Mouse (Mus musculus) neural tube, embryonic 12.5 days (tissue): ENCODE results near the gene Wwp2. TPM values are rescaled to one million over a fixed set of nuclear protein-coding genes. Genes with fewer than 3 reads are reported as not detected.

Experiments
- ATAC-seq: fragments of 200-750 bp; cut with Nextera tagmentation; 2 replicates; pipeline ENCODE4 v1.8.0; 2017; ENCODE audit warnings: low read depth, mild to moderate bottlenecking, moderate TSS enrichment, moderate library complexity; ENCODE audit not compliant: low FRiP score
- H3K27ac ChIP-seq: fragments of 300-500 bp; sonication (generic); 2 replicates; pipeline ENCODE4 v1.5.1; 2016
- H3K27me3 ChIP-seq: fragments of 300-500 bp; sonication (generic); replicated peaks from 2 replicates; pipeline ENCODE4 v1.6.1; 2016; ENCODE audit warnings: mild to moderate bottlenecking
- H3K36me3 ChIP-seq: fragments of 300-500 bp; sonication (generic); 2 replicates; pipeline ENCODE4 v1.6.1; 2016; ENCODE audit warnings: mild to moderate bottlenecking
- H3K4me1 ChIP-seq: fragments of 300-500 bp; sonication (generic); 2 replicates; pipeline ENCODE4 v1.6.1; 2016
- H3K4me2 ChIP-seq: fragments of 300-500 bp; sonication (generic); replicated peaks from 2 replicates; pipeline ENCODE4 v1.6.1; 2016; ENCODE audit warnings: mild to moderate bottlenecking
- H3K4me3 ChIP-seq: fragments of 300-500 bp; sonication (generic); 2 replicates; pipeline ENCODE4 v1.5.1; 2016
- H3K9ac ChIP-seq: fragments of 300-500 bp; sonication (generic); 2 replicates; pipeline ENCODE4 v1.6.1; 2016; ENCODE audit warnings: mild to moderate bottlenecking
- H3K9me3 ChIP-seq: fragments of 300-500 bp; sonication (generic); 2 replicates; pipeline ENCODE4 v1.6.1; 2016; ENCODE audit warnings: mild to moderate bottlenecking
- WGBS: fragments of 180-500 bp; shearing (Covaris S2); methylation state at CpG from one replicate; pipeline ENCODE4 v1.1.7; 2016; 5-methylcytosine and 5-hydroxymethylcytosine counted together
- polyA plus RNA-seq: library from polyadenylated mRNA; unstranded; fragments of >200 nt; fragmentation: Nextera tagmentation; extraction: Ambion mirVana; gene quantifications from 2 replicates; pipeline ENCODE4 v1.2.1, GENCODE M21; 2016

Gene Wwp2
- polyA plus RNA-seq, 1 experiment from 2014 or later, result 74.2 TPM

DNA sequence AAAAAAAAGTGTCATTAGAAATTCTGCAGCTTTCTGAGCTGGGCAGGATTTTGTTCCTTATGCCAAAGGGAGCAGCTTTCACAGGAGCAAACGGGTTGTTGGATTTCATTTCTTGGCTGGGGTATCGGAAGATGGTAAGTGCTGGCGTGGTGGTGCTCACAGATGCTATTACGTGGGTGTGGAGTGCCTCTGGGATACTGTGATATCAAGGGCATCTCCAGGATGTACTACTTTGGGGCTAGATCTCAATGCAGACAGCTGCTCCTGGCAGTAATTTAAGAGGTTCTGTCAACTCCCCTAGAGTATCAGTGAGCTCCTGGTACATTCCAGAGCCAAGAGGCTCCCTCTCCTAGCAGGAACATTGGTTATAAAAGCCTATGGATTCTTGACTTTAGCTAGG, 110.0 kb downstream of the Wwp2 start:
- no peak for ATAC-seq
- Histone ChIP-seq H3K9ac (no peak overlapping the region), H3K36me3 (peaks cover 42% of the 10 kb centered on the region), H3K4me1 (peaks cover 6% of the 10 kb centered on the region; the same call in 1 of the 2 replicates), H3K4me2 (no peak overlapping the region), H3K9me3 (no peaks in the 10 kb centered on the region), H3K27me3 (no peaks in the 10 kb centered on the region), H3K4me3 (no peak overlapping the region), H3K27ac (no peak overlapping the region)
- WGBS, result 92% methylated on average over 4 of the region's 4 CpGs

DNA sequence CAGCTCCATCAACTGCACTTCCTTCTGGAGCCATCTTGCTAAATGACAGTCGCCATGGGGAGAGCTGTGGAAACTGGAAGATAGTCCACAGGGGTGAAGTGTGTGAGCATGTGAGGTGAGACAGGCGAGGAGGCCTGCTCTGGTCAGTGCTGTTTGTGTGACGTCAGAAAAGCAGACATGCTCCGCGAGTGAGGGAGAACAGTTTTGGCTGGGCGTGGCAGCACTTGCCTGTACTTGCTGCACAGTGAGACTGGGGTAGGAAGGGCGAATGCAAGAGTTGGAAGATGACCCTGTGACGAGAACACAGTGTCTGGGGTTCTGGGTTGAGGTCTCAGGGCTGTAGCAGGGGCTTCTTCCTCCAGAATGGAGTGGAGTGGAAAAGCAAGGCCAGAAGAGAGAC, 110.7 kb downstream of the Wwp2 start:
- H3K4me1 ChIP-seq, result peaks cover 6% of the 10 kb centered on the region; the same call in 1 of the 2 replicates
- H3K36me3 ChIP-seq, result peaks cover 40% of the 10 kb centered on the region
- no peaks in the 10 kb centered on the region for H3K27me3 ChIP-seq
- peak overlapping the region; percentile 9; the same call in 1 of the 2 replicates for H3K4me2 ChIP-seq
- WGBS, result 89% methylated on average over 8 of the region's 8 CpGs
- H3K9me3 ChIP-seq, result no peaks in the 10 kb centered on the region
- no peak for ATAC-seq
- H3K27ac ChIP-seq, result no peak overlapping the region
- H3K4me3 ChIP-seq, result no peak overlapping the region
- H3K9ac ChIP-seq, result peak overlapping the region; percentile 13; the same call in 1 of the 2 replicates

DNA sequence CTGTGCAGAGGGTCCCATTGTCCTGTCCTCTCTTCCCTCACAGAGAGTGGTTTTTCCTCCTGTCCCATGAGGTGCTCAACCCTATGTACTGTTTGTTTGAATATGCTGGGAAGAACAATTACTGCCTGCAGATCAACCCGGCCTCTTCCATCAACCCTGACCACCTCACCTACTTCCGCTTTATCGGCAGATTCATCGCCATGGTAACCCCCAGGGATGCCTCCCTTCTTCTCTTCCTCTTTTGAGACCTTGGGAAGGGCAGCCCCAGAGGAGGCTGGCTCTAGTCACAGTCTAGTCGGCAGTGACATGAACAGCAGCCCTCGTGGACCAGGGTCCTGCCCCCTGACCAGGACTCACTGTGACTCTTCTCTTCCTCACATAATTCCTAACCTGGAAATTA, 116.1 kb downstream of the Wwp2 start:
- Histone ChIP-seq H3K4me2 (no peak overlapping the region), H3K9me3 (no peaks in the 10 kb centered on the region), H3K4me3 (no peak overlapping the region), H3K27me3 (no peaks in the 10 kb centered on the region), H3K4me1 (peaks cover 9% of the 10 kb centered on the region; the same call in 1 of the 2 replicates), H3K36me3 (peaks cover 53% of the 10 kb centered on the region), H3K9ac (no peak overlapping the region), H3K27ac (no peak overlapping the region)
- no peak for ATAC-seq
- WGBS, result 46% methylated on average over 6 of the region's 6 CpGs

DNA sequence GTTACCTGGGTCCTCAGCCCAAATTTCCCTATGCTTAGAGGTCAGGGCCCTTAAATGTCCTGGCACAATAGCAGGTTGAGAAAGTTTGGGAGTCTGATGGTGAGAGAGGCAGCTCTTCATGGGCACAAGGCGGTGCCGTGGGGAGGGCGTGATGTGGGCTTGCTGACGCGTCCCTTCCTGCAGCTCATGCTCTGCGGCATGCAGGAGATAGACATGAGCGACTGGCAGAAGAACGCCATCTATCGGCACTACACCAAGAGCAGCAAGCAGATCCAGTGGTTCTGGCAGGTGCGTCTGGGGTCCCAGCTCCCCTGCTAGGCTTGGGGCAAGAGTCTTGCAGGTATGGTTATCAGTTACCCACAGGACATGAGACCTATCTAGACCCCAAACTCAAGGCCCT, 119.1 kb downstream of the Wwp2 start:
- H3K27me3 ChIP-seq, result no peaks in the 10 kb centered on the region
- peaks cover 45% of the 10 kb centered on the region for H3K36me3 ChIP-seq
- no peak overlapping the region for H3K27ac ChIP-seq
- no peak overlapping the region for H3K4me2 ChIP-seq
- WGBS, result 91% methylated on average over 10 of the region's 10 CpGs
- H3K4me1 ChIP-seq, result peaks cover 9% of the 10 kb centered on the region; the same call in 1 of the 2 replicates
- no peak for ATAC-seq
- H3K9me3 ChIP-seq, result no peaks in the 10 kb centered on the region
- H3K9ac ChIP-seq, result no peak overlapping the region
- H3K4me3 ChIP-seq, result no peak overlapping the region

DNA sequence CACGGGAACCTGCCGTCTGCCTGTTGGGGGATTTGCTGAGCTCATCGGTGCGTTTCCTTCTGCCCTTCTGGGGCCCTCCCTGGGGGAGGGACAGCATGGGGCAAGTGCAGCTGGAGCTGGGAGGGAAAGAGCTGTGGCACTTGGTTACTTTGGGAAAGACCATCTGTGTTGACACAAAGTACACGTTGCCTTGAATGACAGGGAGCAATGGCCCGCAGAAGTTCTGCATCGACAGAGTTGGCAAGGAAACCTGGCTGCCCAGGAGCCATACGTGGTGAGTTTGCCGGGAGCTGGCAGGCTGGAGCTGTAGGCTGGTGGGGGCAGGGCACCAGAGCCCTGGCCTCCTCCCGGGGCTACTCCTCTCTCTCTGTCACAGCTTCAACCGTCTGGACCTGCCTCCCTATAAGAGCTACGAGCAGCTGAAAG, 120.4 kb downstream of the Wwp2 start:
- H3K4me2 ChIP-seq, result no peak overlapping the region
- no peak for ATAC-seq
- H3K9ac ChIP-seq, result peak overlapping the region; percentile 17; the same call in 1 of the 2 replicates
- no peak overlapping the region for H3K27ac ChIP-seq
- no peak overlapping the region for H3K4me3 ChIP-seq
- H3K27me3 ChIP-seq, result no peaks in the 10 kb centered on the region
- peaks cover 9% of the 10 kb centered on the region; the same call in 1 of the 2 replicates for H3K4me1 ChIP-seq
- WGBS, result 55% methylated on average over 12 of the region's 12 CpGs
- peaks cover 35% of the 10 kb centered on the region for H3K36me3 ChIP-seq
- no peaks in the 10 kb centered on the region for H3K9me3 ChIP-seq

DNA sequence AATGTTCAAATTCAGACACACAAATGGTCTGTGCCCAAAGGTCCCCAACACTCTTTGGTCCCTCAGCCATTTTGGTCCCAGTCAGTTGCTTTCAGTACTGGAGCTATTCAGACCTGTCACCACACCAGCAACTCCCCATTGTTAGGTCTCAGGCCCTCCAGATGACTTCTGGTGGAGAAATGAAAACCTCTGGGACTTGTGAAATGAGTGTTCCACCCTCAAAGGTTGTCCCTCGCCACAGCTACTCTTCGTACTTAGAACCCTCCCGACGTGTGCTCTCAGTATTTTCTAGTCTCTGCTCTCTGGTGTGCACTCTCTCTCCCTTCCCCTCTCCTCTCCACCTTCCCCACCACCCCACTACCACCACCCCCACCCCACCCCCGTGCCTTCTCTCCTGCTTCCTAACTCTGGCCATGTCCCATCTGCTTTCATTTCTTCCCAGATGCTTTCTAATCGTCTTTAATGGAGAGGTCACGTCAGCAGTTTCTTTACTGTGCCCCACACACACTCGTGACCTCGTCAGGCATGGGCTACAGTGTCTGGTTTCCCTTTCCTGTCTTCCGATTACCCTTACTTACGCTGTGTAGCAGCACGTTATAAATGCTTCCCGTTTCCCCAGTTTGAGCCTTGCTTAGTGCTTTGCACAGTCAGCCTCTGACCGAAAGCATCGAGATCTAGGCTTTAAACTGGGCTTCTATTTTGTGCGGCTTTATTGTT, 124.8 kb downstream of the Wwp2 start:
- Histone ChIP-seq H3K9me3 (no peaks in the 10 kb centered on the region), H3K27me3 (no peaks in the 10 kb centered on the region), H3K27ac (no peak overlapping the region), H3K9ac (no peak overlapping the region), H3K36me3 (peaks cover 16% of the 10 kb centered on the region), H3K4me3 (no peak overlapping the region), H3K4me2 (no peak overlapping the region), H3K4me1 (peaks cover 9% of the 10 kb centered on the region; the same call in 1 of the 2 replicates)
- 63% methylated on average over 16 of the region's 16 CpGs for WGBS
- ATAC-seq, result no peak

DNA sequence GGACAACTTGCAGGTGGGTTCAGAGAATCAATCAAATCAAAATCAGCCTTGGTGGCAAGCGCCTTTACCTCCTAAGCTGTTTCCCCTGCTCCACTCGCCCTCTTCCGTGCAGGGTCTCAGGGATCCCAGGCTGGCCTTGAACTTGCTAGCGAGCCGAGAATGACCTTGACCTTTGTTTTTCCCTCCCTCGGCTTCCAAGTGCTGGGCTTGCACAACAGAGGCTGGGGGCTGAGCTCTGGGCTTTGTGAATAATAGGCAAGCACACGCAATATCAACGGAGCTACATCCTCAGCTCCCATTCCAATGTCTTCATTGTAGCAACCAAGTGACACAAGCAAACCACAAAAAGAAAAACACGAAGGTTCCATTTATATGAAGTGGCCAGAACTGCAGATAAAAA, 126.0 kb downstream of the Wwp2 start:
- Histone ChIP-seq H3K4me3 (no peak overlapping the region), H3K27ac (no peak overlapping the region), H3K4me1 (no peaks in the 10 kb centered on the region), H3K36me3 (peaks cover 7% of the 10 kb centered on the region), H3K27me3 (no peaks in the 10 kb centered on the region), H3K4me2 (no peak overlapping the region), H3K9ac (no peak overlapping the region), H3K9me3 (no peaks in the 10 kb centered on the region)
- WGBS, result 84% methylated on average over 9 of the region's 9 CpGs
- ATAC-seq, result no peak

DNA sequence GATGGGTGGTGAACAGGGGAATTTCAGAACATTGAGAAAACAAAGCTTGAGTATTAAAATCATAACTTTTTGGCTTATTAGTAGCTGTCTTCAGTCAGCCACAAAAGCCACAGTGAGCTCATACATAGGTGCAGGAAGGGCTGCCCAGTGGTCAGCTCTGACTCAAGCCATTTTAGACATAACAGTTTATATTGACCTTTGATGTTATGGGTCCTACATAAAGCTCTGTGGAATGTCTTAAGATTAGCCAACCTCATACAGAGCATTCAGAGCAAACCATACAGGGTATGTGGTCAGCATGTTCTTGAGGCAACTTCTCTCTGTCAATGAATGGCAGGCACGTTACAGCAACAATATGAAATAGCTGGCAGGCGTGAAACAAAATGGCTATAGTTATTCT, 134.9 kb downstream of the Wwp2 start:
- H3K4me1 ChIP-seq, result no peaks in the 10 kb centered on the region
- ATAC-seq, result no peak
- H3K27me3 ChIP-seq, result no peaks in the 10 kb centered on the region
- 83% methylated on average over 2 of the region's 2 CpGs for WGBS
- no peaks in the 10 kb centered on the region for H3K9me3 ChIP-seq
- no peaks in the 10 kb centered on the region for H3K36me3 ChIP-seq
- H3K9ac ChIP-seq, result no peak overlapping the region
- H3K4me3 ChIP-seq, result no peak overlapping the region
- no peak overlapping the region for H3K27ac ChIP-seq
- H3K4me2 ChIP-seq, result no peak overlapping the region

DNA sequence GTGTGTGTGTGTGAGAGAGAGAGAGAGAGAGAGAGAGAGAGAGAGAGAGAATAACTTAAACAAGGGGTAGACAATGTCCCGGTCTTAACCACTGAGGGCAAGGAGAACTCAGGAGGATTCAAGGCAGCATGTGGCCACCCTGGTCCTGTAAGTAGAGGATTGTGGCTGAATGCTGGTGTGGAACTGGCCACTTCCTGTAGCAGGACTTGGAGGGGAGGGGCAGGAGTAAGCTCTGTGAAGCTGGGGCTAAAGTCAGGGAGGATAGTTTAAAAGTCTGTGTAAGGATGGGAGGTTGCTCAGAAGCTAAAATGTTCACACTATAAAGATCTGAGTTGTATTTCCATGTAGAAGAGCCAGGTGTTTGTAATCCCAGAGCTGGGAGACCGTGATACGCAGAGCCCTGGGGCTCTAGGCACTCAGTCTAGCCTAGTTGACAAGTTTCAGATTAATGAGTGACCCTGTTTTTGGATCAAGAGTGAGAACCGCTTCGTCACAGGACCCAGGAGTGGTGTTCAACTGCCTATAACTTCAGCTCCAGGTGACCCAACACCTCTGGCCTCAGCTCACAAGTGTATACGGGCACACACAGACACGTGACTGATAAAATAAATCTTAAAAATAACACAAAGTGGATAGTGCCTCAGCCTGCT, 135.4 kb downstream of the Wwp2 start:
- WGBS, result 82% methylated on average over 7 of the region's 7 CpGs
- Histone ChIP-seq H3K27ac (no peak overlapping the region), H3K36me3 (no peaks in the 10 kb centered on the region), H3K4me1 (no peaks in the 10 kb centered on the region), H3K9me3 (no peaks in the 10 kb centered on the region), H3K9ac (no peak overlapping the region), H3K27me3 (no peaks in the 10 kb centered on the region), H3K4me2 (no peak overlapping the region), H3K4me3 (no peak overlapping the region)
- no peak for ATAC-seq

DNA sequence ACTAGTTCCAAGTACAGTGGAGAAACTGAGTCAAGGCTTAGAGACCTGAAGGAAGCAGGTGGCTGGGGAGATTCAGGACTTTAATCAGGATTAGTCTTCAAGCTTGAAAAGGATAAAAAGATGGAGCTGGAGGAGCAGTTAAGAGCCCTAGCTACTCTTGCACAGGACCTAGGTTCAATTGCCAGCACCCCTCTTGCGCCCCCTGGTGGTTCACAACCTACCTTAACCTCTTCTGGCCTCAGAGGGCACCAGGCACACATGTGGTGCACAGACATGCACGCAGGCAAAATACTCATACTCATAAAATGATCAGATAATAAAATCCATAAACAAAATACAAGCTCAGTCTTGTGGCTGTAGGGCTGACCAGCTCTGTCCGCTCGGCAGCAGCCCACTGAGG, 136.3 kb downstream of the Wwp2 start:
- no peak overlapping the region for H3K4me3 ChIP-seq
- H3K9ac ChIP-seq, result no peak overlapping the region
- no peak overlapping the region for H3K4me2 ChIP-seq
- 57% methylated on average over 4 of the region's 4 CpGs for WGBS
- H3K27me3 ChIP-seq, result no peaks in the 10 kb centered on the region
- H3K4me1 ChIP-seq, result no peaks in the 10 kb centered on the region
- no peak for ATAC-seq
- H3K9me3 ChIP-seq, result no peaks in the 10 kb centered on the region
- no peak overlapping the region for H3K27ac ChIP-seq
- peaks cover under 1% of the 10 kb centered on the region; the same call in 1 of the 2 replicates for H3K36me3 ChIP-seq

DNA sequence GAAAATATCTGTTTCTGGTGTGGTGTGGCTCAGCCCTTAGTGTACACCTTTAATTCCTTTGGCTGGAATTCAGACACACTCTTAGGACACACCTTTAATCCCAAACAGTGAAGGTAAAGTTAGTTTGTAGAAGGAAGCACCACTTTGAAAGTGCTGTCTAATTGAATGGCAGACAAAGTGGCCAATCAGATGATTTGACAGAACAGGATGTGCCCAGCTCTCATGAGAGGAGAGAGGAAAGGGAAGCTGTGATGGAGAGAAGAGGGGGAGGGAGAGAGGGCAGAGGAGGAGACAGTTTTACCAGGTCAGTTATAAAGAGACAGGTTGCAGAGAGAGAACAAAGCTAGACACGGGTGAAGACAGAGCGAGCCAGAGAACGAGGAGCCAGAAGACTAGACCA, 138.6 kb downstream of the Wwp2 start:
- no peak for ATAC-seq
- H3K9me3 ChIP-seq, result no peaks in the 10 kb centered on the region
- 91% methylated on average over 3 of the region's 3 CpGs for WGBS

DNA sequence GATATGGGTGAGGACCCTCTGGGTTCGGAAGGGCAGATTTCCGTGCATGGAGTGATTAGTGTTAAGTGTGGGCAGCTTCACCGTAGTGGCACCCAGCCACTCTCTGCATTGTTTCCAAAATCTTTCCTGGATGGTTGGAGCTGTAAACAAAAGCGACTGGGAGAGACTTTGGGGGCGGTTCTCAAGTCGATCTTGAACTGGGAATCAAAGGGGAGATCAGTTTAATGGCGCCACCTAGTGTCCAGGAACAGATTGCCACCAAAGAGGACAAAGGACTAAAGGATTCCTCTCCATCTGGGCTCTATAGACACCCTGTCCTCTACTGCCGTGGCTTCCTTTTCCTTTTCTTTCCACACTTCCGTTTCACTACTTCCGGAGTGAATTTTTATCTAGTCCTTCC, 140.5 kb downstream of the Wwp2 start:
- no peak overlapping the region for H3K4me3 ChIP-seq
- H3K27ac ChIP-seq, result no peak overlapping the region
- no peaks in the 10 kb centered on the region for H3K4me1 ChIP-seq
- peaks cover 41% of the 10 kb centered on the region for H3K36me3 ChIP-seq
- H3K9ac ChIP-seq, result 0 out of 2 replicates have a peak overlapping the region, but pooled peaks have one; percentile 42
- no peaks in the 10 kb centered on the region for H3K27me3 ChIP-seq
- WGBS, result 9% methylated on average over 10 of the region's 10 CpGs
- peak overlapping the region; percentile 35 for H3K4me2 ChIP-seq
- peak; percentile 68; the same call in 1 of the 2 replicates for ATAC-seq
- H3K9me3 ChIP-seq, result no peaks in the 10 kb centered on the region

More for the DNA sequence above, 138.6 kb downstream of the Wwp2 start:
- H3K4me2 ChIP-seq, result no peak overlapping the region
- no peak overlapping the region for H3K27ac ChIP-seq
- no peak overlapping the region for H3K9ac ChIP-seq
- H3K36me3 ChIP-seq, result peaks cover 22% of the 10 kb centered on the region
- no peaks in the 10 kb centered on the region for H3K27me3 ChIP-seq
- H3K4me3 ChIP-seq, result no peak overlapping the region
- H3K4me1 ChIP-seq, result no peaks in the 10 kb centered on the region
